Mouse (Mus musculus): ENCODE data around the gene Rcn3. TPM values are rescaled to one million over a fixed set of nuclear protein-coding genes. Genes with fewer than 3 reads are reported as not detected.

Gene Rcn3
- polyA plus RNA-seq, 1 experiment = 34.9 TPM

DNA sequence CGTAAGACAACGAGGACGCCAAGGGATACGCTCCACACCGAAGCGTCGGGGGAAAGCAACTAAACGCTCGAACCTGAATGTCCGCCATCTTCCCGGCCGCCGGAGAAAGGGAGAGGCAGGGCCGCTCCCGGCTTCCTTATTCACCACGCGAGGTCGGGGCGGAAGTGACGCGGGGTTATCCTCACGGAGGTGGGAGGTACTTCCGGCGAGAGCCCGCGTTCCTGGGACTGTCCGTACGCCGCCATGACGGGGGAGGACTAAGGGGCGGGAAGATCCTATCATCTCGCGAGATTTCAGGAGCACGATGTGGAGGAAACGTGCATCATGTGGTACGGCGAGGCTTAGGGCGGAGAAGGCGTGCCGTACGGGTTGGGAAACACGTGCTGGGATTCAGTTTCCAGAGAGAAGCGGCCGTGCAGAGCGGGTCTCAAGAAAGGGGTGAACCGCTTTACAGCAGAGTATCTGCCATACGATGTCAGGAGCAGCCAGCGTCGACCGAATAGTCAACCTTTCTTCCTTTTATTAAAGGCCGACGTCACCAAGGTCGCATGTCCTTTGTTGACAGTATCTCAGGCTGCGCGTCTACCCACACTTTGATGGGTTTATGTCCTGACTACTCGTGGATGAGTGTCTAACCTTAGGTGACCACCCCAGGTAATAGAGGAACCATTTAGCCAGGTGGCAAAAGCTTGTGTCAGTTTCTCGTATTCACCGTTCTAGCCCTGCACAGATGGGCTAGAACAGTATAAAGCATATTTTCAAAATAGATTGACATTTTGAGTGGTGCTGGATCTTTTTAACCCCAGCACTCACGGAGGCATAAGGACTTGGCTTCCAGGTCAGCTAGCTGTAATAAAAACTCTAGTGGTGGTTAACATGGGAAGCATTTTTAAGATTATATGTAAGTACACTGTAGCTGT, 32.5 kb upstream of the Rcn3 start, which contains the start of gene Rps11:
Gene Rps11, minus strand, starts transcription at position 216 of the 920 bp plus-strand sequence.
- peak within 1 kb of the TSS; percentile 97 for H3K27ac ChIP-seq (ENCODE audit: control insufficient read depth, insufficient read depth, low read length)
- peak within 1 kb of the TSS; percentile 79 for H3K4me3 ChIP-seq (ENCODE audit: control insufficient read depth, insufficient read depth, low read length)
- H3K27me3 ChIP-seq (ENCODE audit: control insufficient read depth, insufficient read depth, low read length) = no peaks in the 10 kb centered on the region
- 2% methylated on average over 59 of the region's 59 CpGs for WGBS
- H3K36me3 ChIP-seq (ENCODE audit: control insufficient read depth, insufficient read depth, low read length) = peaks cover 37% of the 10 kb centered on the region
- peaks cover 60% of the 10 kb centered on the region for H3K4me1 ChIP-seq (replicated peaks; ENCODE audit: control insufficient read depth, insufficient read depth, low read length)
- TF ChIP-seq CTCF (IDR thresholded peaks at IDR 0.05; ENCODE audit: borderline replicate concordance, control insufficient read depth, extremely low read depth, insufficient read depth, low read length, poor library complexity) (peak; percentile 65; the same call in 1 of the 2 replicates), POLR2A (IDR thresholded peaks at IDR 0.05; ENCODE audit: control insufficient read depth, extremely low read depth, insufficient read depth, low read length, poor library complexity) (peak; percentile 85)
- peak; percentile 98 for DNase-seq

- no peaks in the 10 kb centered on the region for H3K27me3 ChIP-seq (ENCODE audit: control insufficient read depth, insufficient read depth, low read length)
- peaks cover 37% of the 10 kb centered on the region for H3K36me3 ChIP-seq (ENCODE audit: control insufficient read depth, insufficient read depth, low read length)
- 12% methylated on average over 12 of the region's 12 CpGs for WGBS
- peaks cover 60% of the 10 kb centered on the region for H3K4me1 ChIP-seq (replicated peaks; ENCODE audit: control insufficient read depth, insufficient read depth, low read length)
- no peak for TF ChIP-seq POLR2A (IDR thresholded peaks at IDR 0.05; ENCODE audit: control insufficient read depth, extremely low read depth, insufficient read depth, low read length, poor library complexity)
- no peak for TF ChIP-seq CTCF (IDR thresholded peaks at IDR 0.05; ENCODE audit: borderline replicate concordance, control insufficient read depth, extremely low read depth, insufficient read depth, low read length, poor library complexity)
- DNase-seq = no peak
- peak overlapping the region; percentile 79 for H3K4me3 ChIP-seq (ENCODE audit: control insufficient read depth, insufficient read depth, low read length)
- peak overlapping the region; percentile 97 for H3K27ac ChIP-seq (ENCODE audit: control insufficient read depth, insufficient read depth, low read length)
These were observed 31.2 kb upstream of the Rcn3 start for GRCm38 (mm10) chr7:45123186-45123570.

DNA sequence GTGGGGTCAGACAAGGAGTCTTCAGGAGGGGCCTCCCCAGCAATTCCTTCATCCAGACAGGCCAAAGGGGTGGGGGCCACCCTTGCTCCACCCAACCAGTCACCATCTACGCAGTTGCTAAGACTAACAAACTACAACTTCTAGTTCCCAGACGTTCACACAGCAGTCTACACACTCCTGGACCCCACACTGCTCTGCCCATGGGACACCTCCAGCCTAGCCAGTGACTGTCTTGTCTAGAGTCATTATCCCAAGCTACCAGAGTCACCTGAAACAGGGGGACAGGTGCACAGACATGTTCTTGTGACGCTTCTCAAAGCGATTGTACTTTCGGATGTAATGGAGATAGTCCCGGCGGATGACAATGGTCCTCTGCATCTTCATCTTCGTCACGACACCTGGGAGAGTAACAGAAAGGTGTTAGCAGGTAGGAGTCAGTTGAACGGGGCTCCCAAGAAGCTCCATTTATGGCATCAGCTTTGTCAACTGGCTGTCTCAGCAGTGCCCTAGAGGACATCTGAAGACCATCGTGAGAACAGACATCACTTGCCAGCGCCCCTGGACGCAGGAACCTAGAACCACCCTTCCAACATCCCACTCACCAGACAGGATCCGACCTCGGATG, 30.7 kb upstream of the Rcn3 start:
- Histone ChIP-seq H3K36me3 (ENCODE audit: control insufficient read depth, insufficient read depth, low read length) (peaks cover 37% of the 10 kb centered on the region), H3K27ac (ENCODE audit: control insufficient read depth, insufficient read depth, low read length) (peak overlapping the region; percentile 97), H3K4me3 (ENCODE audit: control insufficient read depth, insufficient read depth, low read length) (peak overlapping the region; percentile 79), H3K4me1 (replicated peaks; ENCODE audit: control insufficient read depth, insufficient read depth, low read length) (peaks cover 60% of the 10 kb centered on the region), H3K27me3 (ENCODE audit: control insufficient read depth, insufficient read depth, low read length) (no peaks in the 10 kb centered on the region)
- no peak for DNase-seq
- no peak for TF ChIP-seq POLR2A (IDR thresholded peaks at IDR 0.05; ENCODE audit: control insufficient read depth, extremely low read depth, insufficient read depth, low read length, poor library complexity)
- TF ChIP-seq CTCF (IDR thresholded peaks at IDR 0.05; ENCODE audit: borderline replicate concordance, control insufficient read depth, extremely low read depth, insufficient read depth, low read length, poor library complexity) = no peak
- WGBS = 76% methylated on average over 15 of the region's 15 CpGs

- no peak for DNase-seq
- peaks cover 55% of the 10 kb centered on the region for H3K4me1 ChIP-seq (replicated peaks; ENCODE audit: control insufficient read depth, insufficient read depth, low read length)
- TF ChIP-seq POLR2A (IDR thresholded peaks at IDR 0.05; ENCODE audit: control insufficient read depth, extremely low read depth, insufficient read depth, low read length, poor library complexity) = no peak
- TF ChIP-seq CTCF (IDR thresholded peaks at IDR 0.05; ENCODE audit: borderline replicate concordance, control insufficient read depth, extremely low read depth, insufficient read depth, low read length, poor library complexity) = no peak
- peak overlapping the region; percentile 97 for H3K27ac ChIP-seq (ENCODE audit: control insufficient read depth, insufficient read depth, low read length)
- H3K27me3 ChIP-seq (ENCODE audit: control insufficient read depth, insufficient read depth, low read length) = no peaks in the 10 kb centered on the region
- peaks cover 33% of the 10 kb centered on the region for H3K36me3 ChIP-seq (ENCODE audit: control insufficient read depth, insufficient read depth, low read length)
- H3K4me3 ChIP-seq (ENCODE audit: control insufficient read depth, insufficient read depth, low read length) = peak overlapping the region; percentile 79
These were observed 29.9 kb upstream of the Rcn3 start for GRCm38 (mm10) chr7:45121966-45122365.

DNA sequence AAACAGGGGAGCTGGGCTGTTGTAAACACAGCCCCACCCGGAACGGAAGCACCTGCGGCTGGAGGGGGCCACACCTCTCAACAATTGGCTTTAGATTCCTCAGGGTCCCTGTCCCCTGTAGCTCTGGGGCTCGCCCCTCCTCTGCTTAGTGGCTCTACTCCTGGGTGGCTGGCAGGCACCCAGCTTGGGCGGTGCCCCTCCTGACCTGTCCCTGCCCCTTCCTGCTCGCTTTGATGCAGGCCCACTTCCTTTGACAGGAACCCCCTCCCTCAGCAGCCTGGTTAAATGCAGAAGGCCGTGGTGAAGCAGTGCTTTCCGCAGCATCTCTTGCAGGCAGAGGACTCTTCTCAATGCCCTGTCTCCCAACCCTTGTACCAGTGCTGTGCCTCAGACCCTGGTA, 29.4 kb upstream of the Rcn3 start:
- Histone ChIP-seq H3K4me1 (replicated peaks; ENCODE audit: control insufficient read depth, insufficient read depth, low read length) (peaks cover 50% of the 10 kb centered on the region), H3K36me3 (ENCODE audit: control insufficient read depth, insufficient read depth, low read length) (peaks cover 27% of the 10 kb centered on the region), H3K27me3 (ENCODE audit: control insufficient read depth, insufficient read depth, low read length) (no peaks in the 10 kb centered on the region), H3K4me3 (ENCODE audit: control insufficient read depth, insufficient read depth, low read length) (peak overlapping the region; percentile 79), H3K27ac (ENCODE audit: control insufficient read depth, insufficient read depth, low read length) (peak overlapping the region; percentile 97)
- 2% methylated on average over 8 of the region's 8 CpGs for WGBS
- TF ChIP-seq CTCF (IDR thresholded peaks at IDR 0.05; ENCODE audit: borderline replicate concordance, control insufficient read depth, extremely low read depth, insufficient read depth, low read length, poor library complexity) (0 out of 2 replicates have a peak, but pooled peaks have one; percentile 38), POLR2A (IDR thresholded peaks at IDR 0.05; ENCODE audit: control insufficient read depth, extremely low read depth, insufficient read depth, low read length, poor library complexity) (peak; percentile 92)
- DNase-seq = peak; percentile 87

All from thymus, adult 2 months (tissue).